Mouse (Mus musculus): Measurements from ENCODE around the gene Loxl1. TPM values are rescaled to one million over a fixed set of nuclear protein-coding genes. Genes with fewer than 3 reads are reported as not detected.

Gene Loxl1
- total RNA-seq, 2 experiments from 2014 or later: 29.2 to 46.7 TPM

- intact Hi-C loops (cut with DNase I; ENCODE audit: low total_unique reads): no loop called here
- DNase-seq: peak; percentile 53
Measured at GRCm38 (mm10) chr9:58314682-58315360, 1.8 kb upstream of the Loxl1 start.

- peak; percentile 67 for DNase-seq
- intact Hi-C loops (cut with DNase I; ENCODE audit: low total_unique reads): no loop called here
Measured at GRCm38 (mm10) chr9:58312196-58312943, 616 bp downstream of the Loxl1 start.

GRCm38 (mm10) chr9:58311191-58311910 is 1.6 kb downstream of the Loxl1 start:
- intact Hi-C loops (cut with DNase I; ENCODE audit: low total_unique reads): no loop called here
- DNase-seq: no peak

- peak; percentile 62 for DNase-seq
- intact Hi-C loops (cut with DNase I; ENCODE audit: low total_unique reads): no loop called here
Measured at GRCm38 (mm10) chr9:58310043-58310660, 2.8 kb downstream of the Loxl1 start.

- intact Hi-C loops (cut with DNase I; ENCODE audit: low total_unique reads): no loop called here
- peak; percentile 77 for DNase-seq
Measured at GRCm38 (mm10) chr9:58308395-58308794, 4.6 kb downstream of the Loxl1 start.

GRCm38 (mm10) chr9:58305686-58306085 is 7.3 kb downstream of the Loxl1 start:
- intact Hi-C loops (cut with DNase I; ENCODE audit: low total_unique reads): no loop called here
- no peak for DNase-seq

- intact Hi-C loops (cut with DNase I; ENCODE audit: low total_unique reads): no loop called here
- no peak for DNase-seq
Measured at GRCm38 (mm10) chr9:58303599-58304271, 9.3 kb downstream of the Loxl1 start.

- no peak for DNase-seq
- intact Hi-C loops (cut with DNase I; ENCODE audit: low total_unique reads): no loop called here
Measured at GRCm38 (mm10) chr9:58303115-58303514, 9.9 kb downstream of the Loxl1 start.

- no peak for DNase-seq
- intact Hi-C loops (cut with DNase I; ENCODE audit: low total_unique reads): no loop called here
Measured at GRCm38 (mm10) chr9:58299356-58299799, 13.6 kb downstream of the Loxl1 start.

GRCm38 (mm10) chr9:58297961-58298477 is 15.0 kb downstream of the Loxl1 start:
- DNase-seq: no peak

GRCm38 (mm10) chr9:58297065-58297464 is 15.9 kb downstream of the Loxl1 start:
- DNase-seq: no peak
- intact Hi-C loops (cut with DNase I; ENCODE audit: low total_unique reads): no loop called here

More at GRCm38 (mm10) chr9:58297961-58298477, 15.0 kb downstream of the Loxl1 start:
- intact Hi-C loops (cut with DNase I; ENCODE audit: low total_unique reads): no loop called here

- DNase-seq: peak; percentile 87
- intact Hi-C loops (cut with DNase I; ENCODE audit: low total_unique reads): no loop called here
Measured at GRCm38 (mm10) chr9:58295766-58296361, 17.1 kb downstream of the Loxl1 start.

- no peak for DNase-seq
- intact Hi-C loops (cut with DNase I; ENCODE audit: low total_unique reads): no loop called here
Measured at GRCm38 (mm10) chr9:58295345-58295744, 17.6 kb downstream of the Loxl1 start.

- intact Hi-C loops (cut with DNase I; ENCODE audit: low total_unique reads): no loop called here
- DNase-seq: no peak
Measured at GRCm38 (mm10) chr9:58294527-58294926, 18.5 kb downstream of the Loxl1 start.

GRCm38 (mm10) chr9:58289901-58290300 is 23.1 kb downstream of the Loxl1 start:
- intact Hi-C loops (cut with DNase I; ENCODE audit: low total_unique reads): no loop called here
- no peak for DNase-seq

- intact Hi-C loops (cut with DNase I; ENCODE audit: low total_unique reads): no loop called here
- no peak for DNase-seq
Measured at GRCm38 (mm10) chr9:58289090-58289489, 23.9 kb downstream of the Loxl1 start.

- DNase-seq: no peak
- intact Hi-C loops (cut with DNase I; ENCODE audit: low total_unique reads): loop anchor here (5.0 kb wide), 1 partner anchor 41 kb away; no protein-coding TSS in a partner anchor
Measured at GRCm38 (mm10) chr9:58283431-58283830, 29.6 kb downstream of the Loxl1 start.

GRCm38 (mm10) chr9:58281597-58281996 is 31.4 kb downstream of the Loxl1 start:
- intact Hi-C loops (cut with DNase I; ENCODE audit: low total_unique reads): loop anchor here (5.0 kb wide), 1 partner anchor 39 kb away; no protein-coding TSS in a partner anchor

More at GRCm38 (mm10) chr9:58281597-58281996, 31.4 kb downstream of the Loxl1 start:
- DNase-seq: no peak
